Mouse (Mus musculus) cerebellum, adult 8-10 months (tissue): ENCODE results near the gene Gm10840.
A peak's percentile ranks its signal among the peaks of the same experiment; 100 is the strongest.
"Not testable (repeated sequence)": the region's sequence is repeated elsewhere in the genome, so short reads cannot be mapped to it uniquely, and the experiment has no call there.

Source experiments
- DNase-seq: peaks from one replicate; pipeline ENCODE4 v3.0.0; 2022

Gm10840 gene

GRCm38 (mm10) chr11:106162237-106162636, 1.6 kb downstream of the Gm10840 start:
- peak; percentile 34 for DNase-seq

GRCm38 (mm10) chr11:106163546-106163945, 2.9 kb downstream of the Gm10840 start:
- no peak for DNase-seq

- DNase-seq, result no peak
Measured at GRCm38 (mm10) chr11:106164601-106165180, 4.0 kb downstream of the Gm10840 start.

DNA sequence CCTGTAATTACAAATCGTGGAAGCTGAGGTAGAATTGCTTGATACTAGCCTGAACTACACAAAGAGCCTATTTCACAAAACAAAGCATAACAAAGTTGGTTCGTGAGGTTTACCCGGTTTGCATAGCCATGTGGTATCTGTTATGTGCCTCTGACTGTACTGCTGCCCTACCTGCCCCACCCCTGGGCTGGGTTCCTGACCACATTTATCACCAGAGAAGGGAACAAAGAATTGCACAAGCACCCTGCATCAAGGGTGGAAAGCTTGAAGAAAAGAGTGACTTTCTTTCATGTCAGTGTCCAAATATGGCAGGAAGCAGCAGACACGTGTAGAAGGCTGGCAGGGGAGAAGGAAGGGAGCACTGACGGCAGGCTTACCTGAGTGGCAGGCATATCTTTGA, 6.8 kb downstream of the Gm10840 start:
- no peak for DNase-seq

DNA sequence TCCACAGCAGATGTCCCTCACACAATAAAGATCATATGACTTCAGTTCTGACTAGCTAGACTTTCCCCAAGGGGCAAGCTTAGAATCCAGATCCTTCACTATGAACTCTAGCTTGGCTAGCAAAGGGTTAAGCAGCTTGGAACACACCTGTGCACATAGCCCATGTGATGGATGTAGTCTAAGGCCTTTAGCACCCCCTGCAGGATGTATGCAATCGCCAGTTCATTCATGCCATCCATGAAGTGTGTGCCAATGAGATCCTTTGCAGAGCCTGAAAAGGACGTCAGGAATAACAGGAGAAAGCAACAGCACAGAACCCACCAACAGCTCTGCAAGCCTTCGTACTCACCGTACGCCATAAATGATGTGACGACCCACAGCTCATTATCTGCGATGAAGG, 10.2 kb downstream of the Gm10840 start:
- DNase-seq, result no peak

DNA sequence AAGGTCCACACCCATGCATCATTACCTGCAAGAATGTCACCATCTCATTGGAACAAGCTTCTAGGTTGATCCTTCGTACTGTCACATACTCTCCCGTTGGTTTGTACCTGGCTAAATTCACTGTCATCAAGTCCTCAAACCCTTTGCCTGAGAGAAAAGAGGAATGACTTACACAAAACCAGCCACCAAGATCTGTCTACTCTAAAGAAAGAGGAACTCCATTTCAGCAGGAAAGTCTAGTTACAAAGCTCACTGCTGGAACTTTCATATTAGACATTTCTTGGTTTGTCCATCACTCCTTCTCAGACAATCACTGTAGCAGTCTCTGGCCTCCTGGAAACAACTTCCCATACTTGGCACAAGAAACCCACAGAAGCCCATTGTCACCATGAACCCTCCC, 12.6 kb downstream of the Gm10840 start:
- no peak for DNase-seq

GRCm38 (mm10) chr11:106174372-106174771, 13.7 kb downstream of the Gm10840 start:
- peak; percentile 70 for DNase-seq

GRCm38 (mm10) chr11:106175081-106175480, 14.4 kb downstream of the Gm10840 start:
- DNase-seq, result peak; percentile 62

GRCm38 (mm10) chr11:106176372-106176771, 15.7 kb downstream of the Gm10840 start:
- DNase-seq, result no peak

- no peak for DNase-seq
Measured at GRCm38 (mm10) chr11:106178036-106178782, 17.6 kb downstream of the Gm10840 start.

- DNase-seq, result peak; percentile 70
Measured at GRCm38 (mm10) chr11:106179711-106180448, 19.2 kb downstream of the Gm10840 start.

- DNase-seq, result no peak
Measured at GRCm38 (mm10) chr11:106180449-106180801, 19.8 kb downstream of the Gm10840 start.

- no peak for DNase-seq
Measured at GRCm38 (mm10) chr11:106187326-106187725, 26.7 kb downstream of the Gm10840 start.

DNA sequence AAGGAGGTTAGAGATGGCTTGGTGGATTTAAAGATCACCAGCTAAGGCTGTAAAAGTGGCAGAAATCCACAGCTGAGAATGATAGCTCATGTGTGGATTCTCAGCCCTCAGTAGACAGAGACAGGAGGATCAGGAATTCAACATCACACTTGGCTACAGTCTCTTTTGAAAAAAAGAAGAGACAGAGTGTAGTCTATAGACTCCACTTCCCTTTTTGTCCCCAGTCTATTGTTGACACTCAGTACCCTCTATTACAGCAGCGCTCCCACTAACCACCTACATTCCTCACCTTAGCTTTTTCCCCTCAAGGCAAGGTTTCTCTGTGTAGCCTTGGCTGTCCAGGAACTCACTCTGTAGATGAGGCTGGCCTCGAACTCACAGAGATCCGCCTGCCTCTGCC, 31.1 kb downstream of the Gm10840 start:
- no peak for DNase-seq

DNA sequence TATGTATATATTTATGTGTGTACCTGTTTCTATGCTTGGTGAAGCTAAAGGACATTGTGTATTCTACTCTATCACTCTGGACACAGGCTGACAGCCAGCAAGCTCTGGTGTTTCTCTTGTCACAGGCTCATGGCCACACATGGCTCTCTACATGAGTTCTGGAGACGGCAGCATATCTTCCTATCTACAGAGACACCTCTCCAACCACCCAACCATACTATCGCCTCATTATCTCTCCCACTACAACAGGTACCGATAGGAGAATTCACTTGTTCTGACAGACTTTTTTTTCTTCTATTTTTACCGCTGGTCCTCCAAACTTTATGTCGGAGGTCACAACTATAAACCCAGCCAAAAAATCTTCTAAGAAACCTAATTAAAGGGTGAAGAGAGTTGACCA, 31.6 kb downstream of the Gm10840 start:
- DNase-seq, result no peak

GRCm38 (mm10) chr11:106192657-106193370, 32.2 kb downstream of the Gm10840 start:
- no peak for DNase-seq

GRCm38 (mm10) chr11:106193371-106194154, 32.9 kb downstream of the Gm10840 start:
- peak; percentile 96 for DNase-seq

GRCm38 (mm10) chr11:106194155-106194541, 33.5 kb downstream of the Gm10840 start:
- no peak for DNase-seq

DNA sequence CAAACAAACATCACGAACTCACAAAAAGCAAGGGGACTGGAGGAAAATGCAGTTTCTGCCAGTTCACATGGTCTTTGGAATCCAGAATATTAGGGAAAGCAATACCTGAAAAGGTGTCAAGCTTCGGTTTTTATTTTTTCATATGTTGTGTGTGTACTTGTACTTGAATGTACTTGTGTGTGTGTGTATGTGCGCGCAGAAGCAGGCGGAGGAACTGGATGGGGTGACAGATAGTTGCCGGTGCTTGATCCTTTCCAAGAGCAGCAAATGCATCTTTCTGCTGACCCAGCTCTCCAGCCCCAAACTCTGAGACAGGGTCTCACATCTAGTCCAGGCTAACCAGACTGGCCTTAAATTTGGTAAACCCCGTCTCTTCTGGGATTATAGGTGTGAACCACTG, 34.2 kb downstream of the Gm10840 start:
- DNase-seq, result no peak

DNA sequence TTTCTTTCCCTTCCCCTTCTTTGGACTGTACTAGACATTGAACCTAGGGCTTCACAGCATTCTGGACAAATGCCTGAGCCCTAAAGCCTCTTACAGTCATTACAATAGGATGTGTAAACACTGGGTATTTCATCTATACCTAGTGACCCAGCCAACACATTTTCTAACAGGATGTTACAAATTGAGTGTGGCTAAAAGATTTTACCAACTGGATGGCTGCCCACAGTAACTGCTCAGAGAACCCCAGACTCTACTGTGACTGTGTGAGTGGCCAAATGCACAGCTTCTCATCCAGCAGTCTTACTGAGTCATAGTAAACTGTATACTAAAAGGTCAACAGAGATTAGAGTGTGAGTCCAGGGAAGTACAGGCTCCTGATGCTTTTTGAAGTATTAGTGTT, 34.7 kb downstream of the Gm10840 start:
- DNase-seq, result no peak

GRCm38 (mm10) chr11:106198277-106198676, 37.6 kb downstream of the Gm10840 start:
- no peak for DNase-seq

GRCm38 (mm10) chr11:106199997-106200396, 39.3 kb downstream of the Gm10840 start:
- DNase-seq, result not testable (repeated sequence)

GRCm38 (mm10) chr11:106200756-106201155, 40.1 kb downstream of the Gm10840 start:
- no peak for DNase-seq
